14 mouse cellular contexts compared by ENCODE assay signal in the genomic region with DNA sequence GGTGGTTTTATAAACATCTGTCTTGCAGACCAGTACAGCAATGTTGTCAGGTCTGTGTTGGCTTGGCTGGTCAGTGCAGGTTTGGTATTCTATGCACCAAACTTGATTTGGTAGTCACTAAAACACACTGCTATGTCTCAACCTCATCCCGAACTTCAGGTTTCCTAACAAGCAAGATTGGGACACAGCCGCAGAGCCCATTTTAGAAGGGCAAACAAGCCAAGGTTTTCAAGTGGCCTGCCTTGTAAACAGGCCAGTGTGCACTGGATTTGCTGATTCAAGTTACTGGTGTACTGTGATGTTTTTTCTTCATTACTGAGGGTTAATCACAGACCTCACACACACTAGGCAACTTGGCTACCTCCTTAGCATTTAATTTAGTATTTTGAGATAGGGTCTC. TPM values are rescaled to one million over a fixed set of nuclear protein-coding genes. Genes with fewer than 3 reads are reported as not detected.
"Had no signal": no experiment of that assay in that cellular context is flagged by ENCODE, and none has a peak within 500 bp of the region (broad histone marks: within the 10 kb centered on the region; RNA-seq: fewer than 3 reads in every experiment).

No protein-coding gene starts in this region.

- H3K36me3 ChIP-seq: kidney, embryonic 15.5 days; limb, embryonic 10.5 days; liver, embryonic 15.5 days; lung, embryonic 15.5 days; neural tube, embryonic 15.5 days had no signal

- H3K4me1 ChIP-seq: liver, embryonic 15.5 days had no signal

- H3K4me2 ChIP-seq: kidney, embryonic 15.5 days; lung, embryonic 15.5 days; neural tube, embryonic 15.5 days had no signal

- H3K27me3 ChIP-seq: kidney, embryonic 15.5 days; liver, embryonic 15.5 days; lung, embryonic 15.5 days had no signal

- H3K9ac ChIP-seq: kidney, embryonic 15.5 days; liver, embryonic 15.5 days; lung, embryonic 15.5 days; neural tube, embryonic 15.5 days had no signal

- ATAC-seq: intestine, embryonic 16.5 days had no signal

- H3K4me3 ChIP-seq: kidney, embryonic 15.5 days; left cerebral cortex, adult 2 months; limb, embryonic 10.5 days; lung, embryonic 15.5 days; myocyte; neural tube, embryonic 15.5 days had no signal

- H3K9me3 ChIP-seq: kidney, embryonic 15.5 days; limb, embryonic 10.5 days; liver, embryonic 15.5 days; lung, embryonic 15.5 days; neural tube, embryonic 15.5 days had no signal

- DNase-seq: kidney, adult 2 months; kidney, postnatal 14 days; lung, postnatal 14 days; midbrain, embryonic 14.5 days; right cerebral cortex, adult 18-20 months had no signal

- H3K27ac ChIP-seq: kidney, embryonic 15.5 days; left cerebral cortex, adult 2 months; limb, embryonic 10.5 days; liver, embryonic 15.5 days; lung, embryonic 15.5 days; neural tube, embryonic 15.5 days; stomach, postnatal 0 days had no signal

RNA-seq across cellular contexts. Expression of gene Gpr27, which starts 36.4 kb away (rescaled TPM):
- polyA plus RNA-seq: myocyte had no signal
